Mouse (Mus musculus) monocyte, adult 5-6 weeks (primary cell): ENCODE data around the gene Mfsd14b. TPM values are rescaled to one million over a fixed set of nuclear protein-coding genes. Genes with fewer than 3 reads are reported as not detected.

ENCODE experiments used
- ATAC-seq: fragments of 153-309, 156-312 bp; replicated peaks from 2 replicates; pipeline ENCODE4 v1.8.0; 2017; ENCODE audit warnings: mild to moderate bottlenecking; ENCODE audit not compliant: low TSS enrichment, insufficient number of reproducible peaks, severe bottlenecking, poor library complexity, low FRiP score
- total RNA-seq: library from RNA; stranded (forward); fragments of 200-1000, 200-491, 200-594 nt; gene quantifications from 3 replicates; pipeline ENCODE4 v1.2.3, GENCODE M21; 2017

Gene Mfsd14b
- 120 to 181 TPM (median 170 TPM) in 3 replicates for total RNA-seq

DNA sequence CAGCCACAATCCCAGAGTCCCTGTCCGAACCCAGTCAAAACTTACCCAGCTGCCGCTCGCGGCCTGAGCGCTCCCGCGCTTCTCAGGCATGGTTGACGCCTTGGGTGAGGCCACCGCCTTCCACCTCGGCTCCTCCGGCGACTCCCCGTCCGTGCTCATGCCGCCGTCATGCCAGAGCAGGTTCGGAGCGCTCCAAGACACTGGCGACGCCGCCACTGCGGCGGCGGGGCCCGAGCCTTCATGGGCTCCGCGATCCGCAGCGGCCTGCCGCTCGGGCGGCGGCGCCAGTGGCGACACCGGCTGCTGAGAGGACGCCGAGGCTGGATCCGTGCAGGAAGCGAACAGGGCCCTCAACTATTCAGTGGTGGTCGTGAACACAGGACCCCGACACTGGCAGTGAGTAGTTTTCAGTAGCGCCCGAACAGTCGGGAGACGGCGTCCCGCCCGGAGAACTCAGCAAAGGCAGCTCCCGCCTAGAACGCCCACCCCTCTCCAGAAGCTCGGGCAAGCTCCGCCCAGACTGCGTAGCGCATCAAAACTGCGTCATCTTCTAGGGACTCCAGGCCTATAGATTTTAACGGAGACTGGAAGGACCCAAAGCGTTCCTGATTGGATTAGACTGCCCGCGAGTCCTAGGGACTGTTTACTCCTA is at the start of gene Mfsd14b:
TSS of gene Mfsd14b (minus strand) at position 517 of the 652 bp plus-strand sequence.
- peak; percentile 91 for ATAC-seq

DNA sequence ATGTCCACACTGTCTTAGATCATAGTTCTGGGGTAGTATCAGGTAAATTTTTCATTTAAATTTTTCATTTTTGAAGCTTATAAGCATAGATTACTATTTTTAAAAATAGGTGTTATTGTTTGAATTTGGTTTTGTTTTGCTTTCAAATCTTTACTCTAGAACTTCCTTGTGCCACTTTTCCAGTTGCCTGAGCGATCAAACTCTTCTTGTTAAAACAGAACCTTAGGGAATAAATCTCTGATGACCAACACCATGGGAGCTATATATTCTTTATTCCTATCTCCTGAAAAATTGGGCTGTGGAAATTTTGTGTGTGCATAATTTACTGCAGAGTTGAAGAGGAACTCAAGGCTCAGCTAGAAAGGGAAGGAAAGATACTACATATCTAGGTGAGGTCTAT is 37.2 kb upstream of the Mfsd14b start, which contains the start of gene Olfr466:
TSS of gene Olfr466 (plus strand) at position 301 of the 400 bp plus-strand sequence.
- no peak for ATAC-seq

GRCm38 (mm10) chr13:65137789-65138188 is 25.0 kb upstream of the Mfsd14b start, which contains the start of gene Olfr465-ps1:
Olfr465-ps1 (plus strand) TSS chr13:65138089.
- no peak for ATAC-seq

DNA sequence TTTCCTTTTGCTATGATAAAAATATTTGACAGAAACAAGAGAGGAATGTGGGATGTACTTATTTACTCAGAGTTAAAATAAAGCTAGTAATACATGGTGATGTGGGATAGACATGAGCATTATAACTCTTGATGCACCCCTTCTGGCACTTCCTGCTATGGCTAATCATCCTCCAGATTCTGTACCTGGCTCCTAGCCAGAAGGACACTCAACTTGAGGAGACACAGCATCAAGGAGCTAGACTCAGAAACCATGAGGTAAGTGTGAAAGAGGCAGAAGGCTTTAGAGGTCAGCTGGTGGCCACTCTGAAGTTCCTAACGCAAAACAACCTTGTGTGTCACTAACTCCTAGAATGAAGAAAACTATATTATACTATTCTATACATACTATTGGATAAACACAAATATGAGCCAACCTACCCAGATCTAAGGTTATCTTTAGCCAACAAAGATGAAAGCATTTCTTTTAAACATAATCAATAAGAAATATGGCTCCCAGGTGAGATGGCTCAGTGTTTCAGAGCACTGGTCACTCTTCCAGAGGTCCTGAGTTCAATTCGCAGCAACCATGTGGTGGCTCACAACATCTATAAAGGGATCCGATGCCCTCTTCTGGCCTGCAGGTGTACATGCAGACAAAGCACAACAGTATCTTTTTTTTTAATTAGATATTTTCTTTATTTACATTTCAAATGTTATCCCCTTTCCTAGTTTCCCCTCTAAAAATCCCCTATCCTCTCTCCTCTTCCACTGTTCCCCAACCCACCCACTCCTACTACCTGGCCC is 14.5 kb upstream of the Mfsd14b start:
- ATAC-seq = no peak

GRCm38 (mm10) chr13:65122111-65122510 is 9.3 kb upstream of the Mfsd14b start:
- ATAC-seq = peak; percentile 87

DNA sequence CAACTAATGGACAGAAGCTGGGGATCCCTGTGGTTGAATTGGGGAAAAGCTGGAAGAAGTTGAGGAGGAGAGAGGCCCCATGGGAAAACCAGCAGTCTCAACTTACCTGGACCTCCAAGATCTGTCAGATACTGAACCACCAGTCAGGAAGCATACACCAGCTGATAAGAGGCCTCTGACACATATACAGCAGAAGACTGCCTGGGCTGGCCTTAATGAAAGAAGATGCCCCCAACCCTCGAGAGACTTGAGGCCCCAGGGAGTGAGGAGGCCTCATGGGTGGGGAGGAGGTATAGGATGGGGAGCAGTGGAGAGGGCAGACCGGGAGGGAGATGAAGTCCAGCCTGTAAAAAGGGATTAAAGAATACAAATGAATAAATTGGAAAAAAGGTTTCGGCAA is 8.2 kb upstream of the Mfsd14b start:
- ATAC-seq = no peak

GRCm38 (mm10) chr13:65113239-65113638 is 464 bp upstream of the Mfsd14b start:
- ATAC-seq = no peak

DNA sequence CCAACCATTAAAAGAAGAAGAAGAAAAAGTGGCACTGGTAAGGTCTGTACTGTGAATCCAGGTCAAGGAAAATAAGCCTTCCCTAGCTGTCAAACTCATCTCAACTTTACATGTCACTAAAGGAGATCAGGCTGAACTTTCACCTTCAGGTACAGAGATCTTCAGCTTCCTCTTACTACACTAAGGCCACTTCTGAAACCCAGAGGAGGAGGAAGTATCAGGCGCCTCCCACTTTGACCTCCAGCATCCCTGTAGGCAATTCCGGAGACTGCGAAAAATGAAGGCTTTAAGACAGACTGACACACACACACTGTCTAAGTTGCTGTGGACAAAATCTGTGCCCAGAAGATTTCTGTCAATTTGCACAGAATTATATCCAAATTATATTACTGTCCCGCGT is 814 bp downstream of the Mfsd14b start:
- ATAC-seq = peak; percentile 84

DNA sequence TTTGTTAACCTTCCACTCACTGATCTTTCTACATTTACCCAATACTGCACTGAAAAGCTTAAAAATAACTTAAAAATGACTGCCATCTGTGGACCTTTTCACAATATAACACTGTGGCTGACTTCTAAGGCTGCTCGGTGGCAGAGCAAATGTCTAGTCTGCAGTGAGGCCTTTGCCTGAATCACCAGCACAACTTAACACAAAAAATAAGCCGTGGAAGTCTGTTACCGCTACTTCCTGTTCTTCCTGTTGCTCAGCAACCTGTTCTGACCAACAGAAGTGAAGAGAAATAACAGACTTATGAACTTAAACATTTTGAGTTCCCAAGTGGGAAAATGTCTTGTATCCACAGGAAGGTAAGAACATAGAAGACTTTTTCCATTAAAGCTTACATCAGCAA is 11.5 kb downstream of the Mfsd14b start:
- ATAC-seq = peak; percentile 60

GRCm38 (mm10) chr13:65100678-65101077 is 12.1 kb downstream of the Mfsd14b start:
- ATAC-seq = no peak

GRCm38 (mm10) chr13:65097018-65097417 is 15.8 kb downstream of the Mfsd14b start:
- no peak for ATAC-seq

DNA sequence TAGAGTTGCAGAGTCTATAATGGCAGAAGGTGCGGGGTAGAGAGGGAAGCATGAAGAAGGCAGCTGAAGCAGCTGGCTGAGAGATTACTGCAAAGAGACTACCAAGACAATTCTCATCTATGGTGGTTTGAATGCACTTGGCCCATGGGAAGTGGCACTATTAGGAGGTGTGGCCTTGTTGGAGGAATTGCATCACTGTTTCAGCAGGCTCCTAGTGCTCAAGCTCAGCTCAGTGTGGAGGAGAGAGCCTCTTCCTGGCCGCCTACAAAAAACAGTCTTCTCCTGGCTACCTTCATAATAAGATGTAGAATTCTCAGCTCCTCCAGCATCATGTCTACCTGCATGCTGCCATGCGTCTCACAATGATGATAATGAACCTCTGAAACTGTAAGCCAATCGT is 16.9 kb downstream of the Mfsd14b start:
- ATAC-seq = no peak

DNA sequence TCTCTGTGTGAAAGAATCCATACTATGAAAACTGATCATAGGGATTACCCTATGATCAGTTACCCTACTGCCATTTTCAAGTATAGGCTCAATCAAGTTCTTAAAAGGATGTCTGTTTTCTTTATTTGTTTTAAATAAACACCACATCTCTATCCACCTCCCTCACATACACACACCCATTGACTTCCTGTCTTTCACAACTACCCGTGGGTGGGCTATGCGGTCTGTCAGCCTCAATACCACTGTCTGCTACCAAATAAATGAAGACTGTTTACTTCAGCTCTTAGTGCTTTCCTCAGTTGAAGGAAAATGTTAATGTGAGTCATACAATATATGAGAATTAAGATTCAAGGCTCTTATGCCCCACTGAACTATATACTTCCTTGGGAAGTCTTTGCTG is 42.8 kb downstream of the Mfsd14b start:
- ATAC-seq = no peak

DNA sequence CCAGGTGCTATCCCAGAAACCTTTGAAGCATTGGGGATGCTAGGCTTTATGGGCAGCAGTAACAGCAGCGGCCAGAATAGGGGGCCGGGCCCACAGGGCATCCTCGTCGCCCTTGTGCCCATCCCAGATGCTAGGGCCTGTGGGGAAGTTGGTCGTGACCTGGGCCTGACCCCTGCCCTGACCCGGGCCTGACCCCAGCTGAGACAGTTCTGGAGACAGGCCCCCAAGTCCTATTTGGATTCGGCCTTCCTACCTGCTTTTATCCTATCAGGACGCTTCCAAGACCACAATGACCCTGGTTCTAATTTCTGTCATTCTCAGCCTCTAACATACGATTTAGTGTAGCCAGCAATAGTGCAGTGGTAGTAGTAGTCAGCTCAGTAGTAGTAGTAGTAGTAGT is 60.1 kb downstream of the Mfsd14b start, which contains the start of gene Prss47:
TSS of gene Prss47 (minus strand) at position 101 of the 400 bp plus-strand sequence.
- 0 out of 2 replicates have a peak, but pooled peaks have one; percentile 13 for ATAC-seq

DNA sequence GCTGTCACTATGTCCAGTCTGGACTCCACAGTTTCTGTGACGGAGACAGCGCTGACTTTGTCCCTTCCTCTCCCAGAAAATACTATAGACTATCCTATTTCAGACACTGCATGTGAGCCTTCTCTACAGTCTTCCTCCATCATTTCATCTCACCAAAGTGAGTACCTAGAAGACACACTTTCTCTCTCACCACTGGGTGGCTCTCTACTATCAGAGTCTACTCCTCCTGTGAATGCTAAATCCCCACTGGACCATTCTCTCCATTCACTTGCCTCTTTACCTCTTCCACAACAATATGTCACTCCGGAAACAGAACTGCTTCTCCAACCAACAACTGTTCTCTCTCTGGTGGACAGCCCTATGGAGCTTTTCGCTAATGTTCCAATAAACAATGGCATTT is 77.7 kb downstream of the Mfsd14b start:
- ATAC-seq = peak; percentile 59; the same call in 1 of the 2 replicates

DNA sequence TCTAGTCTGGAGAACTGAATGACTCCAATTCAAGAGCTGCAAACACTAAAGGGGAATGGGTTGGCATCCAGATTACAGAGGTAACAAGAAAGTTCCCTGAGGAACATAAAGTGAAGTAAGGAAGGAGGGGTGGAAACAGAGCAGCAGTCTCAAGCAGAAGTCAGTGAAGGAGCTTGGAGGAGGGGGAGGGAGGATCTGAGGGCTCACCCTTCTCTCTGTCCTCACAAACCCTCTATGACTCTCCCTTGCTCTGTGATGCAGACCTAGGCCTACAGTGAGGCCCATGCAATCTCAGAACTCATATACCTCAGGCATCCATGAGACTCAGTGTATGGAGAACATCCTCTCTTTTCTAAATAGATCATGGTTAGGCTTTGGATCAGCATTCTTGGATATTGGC is 80.0 kb downstream of the Mfsd14b start, which contains the start of gene Spata31d1c:
TSS of gene Spata31d1c (plus strand) at position 301 of the 400 bp plus-strand sequence.
- no peak for ATAC-seq
